Mouse (Mus musculus): Measurements from ENCODE around the gene Glod4.

Glod4 gene

DNA sequence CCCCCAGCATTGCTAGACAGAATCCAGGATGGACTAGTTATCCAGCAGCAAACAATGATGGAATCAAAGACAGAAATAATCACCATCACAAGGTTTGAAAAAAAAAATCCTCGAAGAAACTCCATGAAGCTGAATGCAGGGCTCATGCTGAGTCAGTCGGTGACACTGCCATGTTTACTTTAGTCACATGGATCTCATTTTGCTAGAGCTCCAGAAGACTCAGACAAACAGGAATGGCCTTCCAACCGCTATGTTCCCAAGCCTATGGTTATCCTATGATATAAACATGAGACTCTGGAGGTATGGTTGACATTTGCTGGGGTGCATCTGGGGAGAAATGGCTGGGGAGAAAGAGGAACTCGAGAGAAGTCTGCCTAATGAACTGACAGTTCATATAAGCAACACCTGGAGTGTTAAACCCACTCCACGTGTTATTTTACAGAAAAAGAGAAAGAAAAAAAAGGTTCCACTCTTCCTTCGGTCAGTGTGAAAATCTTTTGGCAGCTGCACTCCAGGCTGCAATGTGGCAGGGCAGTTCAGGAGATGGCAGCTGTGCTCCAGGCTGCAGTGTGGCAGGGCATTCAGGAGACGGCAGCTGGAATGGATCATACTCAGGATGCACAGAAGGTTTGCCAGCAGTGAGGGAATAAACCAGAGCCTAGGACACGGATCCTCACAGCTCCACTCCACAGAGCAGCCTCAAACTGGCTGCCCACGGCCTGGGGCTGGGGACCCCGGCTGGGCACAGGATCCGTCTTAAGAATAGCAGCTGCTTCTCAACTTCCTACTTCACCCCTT is 169.0 kb downstream of the Glod4 start:
- DNase-seq: no peak

All from kidney, adult 11 months (tissue).